Mouse (Mus musculus) spleen, postnatal 4 days (tissue): Measurements from ENCODE around the gene Sp4.

ENCODE experiments used
- DNase-seq, 2 experiments: peaks; one replicate each; pipeline ENCODE4 v3.0.0; 2022; ENCODE audit warnings: low spot score in 2 of 2

The Sp4 gene

GRCm38 (mm10) chr12:118301072-118301865 is at the start of gene Sp4:
Gene Sp4 (minus strand): TSS chr12:118301440.
- DNase-seq: peak; percentile 91 to 96

GRCm38 (mm10) chr12:118339107-118339506 is 37.9 kb upstream of the Sp4 start:
- no peak for DNase-seq

GRCm38 (mm10) chr12:118338243-118338642 is 37.0 kb upstream of the Sp4 start:
- no peak for DNase-seq

DNA sequence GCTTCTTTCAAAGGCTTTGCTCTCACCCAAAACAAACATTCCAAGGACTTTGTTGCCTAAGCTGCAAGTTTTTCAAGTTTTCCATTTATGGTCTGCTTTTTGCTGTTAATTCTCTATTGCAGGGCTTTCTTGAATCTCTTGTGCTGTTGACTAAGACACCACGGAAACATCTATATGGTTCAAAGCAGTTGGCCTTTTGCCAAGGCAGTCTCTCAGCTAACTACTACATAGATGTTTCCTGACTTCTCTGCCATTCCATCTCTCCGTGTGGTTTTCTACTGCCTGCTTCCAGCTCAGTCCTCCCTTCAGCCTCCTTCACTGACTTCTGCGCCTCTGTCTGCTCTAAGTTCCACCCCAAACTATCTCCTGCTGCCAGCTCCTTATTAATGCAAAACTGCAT is 36.1 kb upstream of the Sp4 start:
- no peak for DNase-seq

- no peak for DNase-seq
Observed at GRCm38 (mm10) chr12:118328739-118329249, 27.6 kb upstream of the Sp4 start.

- no peak for DNase-seq
Observed at GRCm38 (mm10) chr12:118327566-118327965, 26.3 kb upstream of the Sp4 start.

DNA sequence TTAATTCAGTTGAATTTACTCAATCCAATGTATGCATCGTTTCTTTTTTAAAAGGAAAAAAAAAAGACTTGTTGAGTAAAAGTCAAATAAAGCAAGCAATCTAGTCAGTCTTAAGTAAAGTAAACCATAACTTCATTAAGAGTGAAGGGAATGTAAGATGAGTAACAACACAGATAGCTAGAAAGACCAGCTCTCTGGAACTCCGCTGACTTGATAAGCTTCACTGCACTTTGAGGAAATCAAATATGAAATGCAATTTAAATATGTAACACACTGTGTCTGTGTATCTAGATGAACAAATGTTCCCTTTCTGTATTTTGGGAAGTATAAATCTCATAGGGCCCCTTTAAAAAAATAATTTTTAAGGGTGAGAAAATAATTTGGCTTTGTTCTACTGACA is 24.9 kb upstream of the Sp4 start:
- no peak for DNase-seq

DNA sequence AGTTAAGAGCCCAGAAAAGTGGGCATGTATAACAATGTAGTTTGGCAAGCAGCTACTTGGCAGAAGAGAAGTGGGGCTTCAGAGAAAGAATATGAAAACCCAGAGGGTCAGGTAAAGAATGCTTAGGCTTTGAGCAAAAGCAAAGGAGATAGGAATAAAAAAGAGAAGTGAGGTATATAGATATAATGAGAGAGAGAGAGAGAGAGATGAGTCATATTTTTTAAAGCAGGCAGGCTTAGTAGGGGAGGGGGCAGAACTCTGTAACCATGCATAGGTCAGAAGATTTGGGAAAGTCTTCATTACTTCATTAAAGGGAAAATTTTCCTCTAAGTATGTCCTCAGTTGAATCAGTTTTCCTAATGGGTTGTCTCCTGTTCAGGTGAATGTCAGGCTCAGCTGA is 18.8 kb upstream of the Sp4 start:
- no peak for DNase-seq

DNA sequence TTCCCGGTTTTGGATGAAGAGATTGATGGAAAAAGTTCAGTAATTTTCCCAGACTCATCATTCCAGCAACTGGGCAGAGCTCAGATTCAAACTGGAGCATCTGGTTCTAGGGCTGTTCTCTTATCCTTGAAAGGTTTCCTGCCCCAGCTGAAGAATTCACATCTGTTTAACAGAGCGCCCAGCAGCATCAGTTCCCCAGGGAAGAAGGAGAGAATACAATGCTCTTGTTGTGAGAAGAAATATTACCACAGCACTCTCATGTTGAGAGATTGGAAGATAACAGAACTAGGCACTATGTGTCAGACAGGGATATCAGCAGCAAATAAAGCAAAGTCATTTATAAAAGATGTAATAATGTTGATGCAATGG is 13.2 kb upstream of the Sp4 start:
- no peak for DNase-seq

DNA sequence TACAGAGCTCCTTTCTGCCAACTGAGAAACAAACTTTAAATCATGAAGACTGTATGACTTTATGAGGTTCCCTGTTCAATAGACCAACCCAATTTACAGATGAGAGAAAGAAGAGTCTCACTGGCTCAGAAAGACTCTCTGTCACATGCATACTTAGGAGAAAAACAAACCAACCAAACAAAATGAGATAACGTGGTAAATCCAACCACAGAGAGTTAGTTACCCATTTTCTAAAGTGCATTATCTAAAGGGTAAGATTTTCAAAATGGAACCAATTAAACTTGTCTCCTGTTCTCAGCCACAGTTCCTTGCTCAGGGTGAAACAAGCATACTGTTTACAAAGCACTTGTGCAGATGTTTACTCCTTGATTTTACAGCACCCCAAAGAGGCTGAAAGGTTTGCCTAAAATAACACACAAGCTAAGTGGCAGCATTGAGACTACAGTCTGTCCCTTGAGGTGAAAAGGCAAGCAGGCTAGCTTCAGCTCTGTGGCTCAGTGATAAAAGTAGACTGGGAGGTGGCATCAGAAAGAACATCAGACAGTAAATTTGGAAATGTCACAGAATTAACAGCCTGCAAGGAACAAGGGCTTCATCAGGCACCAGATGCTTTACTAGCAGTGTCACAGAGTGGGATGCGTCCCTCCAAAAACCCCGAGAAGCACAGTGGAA is 12.7 kb upstream of the Sp4 start:
- peak in 1 of 2 experiments; percentile 32 for DNase-seq

- no peak for DNase-seq
Observed at GRCm38 (mm10) chr12:118303586-118303985, 2.3 kb upstream of the Sp4 start.

GRCm38 (mm10) chr12:118303066-118303465 is 1.8 kb upstream of the Sp4 start:
- DNase-seq: peak in 1 of 2 experiments; percentile 32

DNA sequence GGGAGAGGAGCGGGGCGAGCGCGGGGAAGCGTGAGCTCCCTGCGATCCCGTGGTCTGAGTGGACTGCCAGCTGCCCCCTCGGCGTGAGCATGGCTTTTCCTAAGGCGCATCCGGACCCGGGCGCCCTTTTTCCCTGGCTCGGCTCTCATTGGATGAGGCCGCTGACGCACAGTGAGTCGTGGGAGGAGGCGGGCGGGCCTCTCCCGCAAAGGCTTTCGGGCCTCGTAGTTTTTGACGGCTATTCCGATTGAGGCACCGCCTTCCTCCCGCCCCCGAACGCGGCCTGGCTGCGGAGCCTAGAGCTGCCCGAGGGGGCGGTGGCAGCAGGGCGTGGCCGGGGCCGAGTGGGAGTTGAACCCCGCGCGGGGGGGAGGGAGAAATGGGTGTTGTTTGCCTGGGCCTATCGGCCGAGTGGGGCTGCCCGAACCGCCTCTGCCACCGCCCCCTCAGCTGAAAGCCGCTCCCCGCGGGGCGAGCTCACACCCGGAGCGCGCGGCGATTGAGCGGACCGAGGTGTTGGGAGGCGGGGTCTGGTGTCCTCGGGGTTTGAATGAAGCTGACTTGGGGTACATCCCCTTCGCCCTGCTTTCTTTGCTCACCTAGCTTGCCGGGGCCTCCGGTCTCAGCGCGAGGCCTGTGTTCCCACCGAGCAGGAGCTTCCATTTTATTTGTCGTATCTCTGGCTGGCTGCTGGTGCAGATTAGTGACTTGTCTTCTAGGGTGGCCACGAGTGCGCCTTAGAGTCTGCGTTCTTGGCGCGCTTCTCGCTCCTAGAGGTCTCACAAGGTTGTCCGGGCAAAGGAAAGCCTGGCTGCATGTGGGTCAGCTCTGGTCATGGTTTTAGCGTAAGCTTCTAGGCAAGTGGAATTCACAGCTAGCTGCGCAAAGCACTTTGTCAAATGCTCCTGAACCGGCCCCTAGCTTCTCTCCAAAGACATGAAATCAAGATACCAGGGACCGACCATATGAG is 911 bp upstream of the Sp4 start:
- peak; percentile 99 to 100 for DNase-seq

DNA sequence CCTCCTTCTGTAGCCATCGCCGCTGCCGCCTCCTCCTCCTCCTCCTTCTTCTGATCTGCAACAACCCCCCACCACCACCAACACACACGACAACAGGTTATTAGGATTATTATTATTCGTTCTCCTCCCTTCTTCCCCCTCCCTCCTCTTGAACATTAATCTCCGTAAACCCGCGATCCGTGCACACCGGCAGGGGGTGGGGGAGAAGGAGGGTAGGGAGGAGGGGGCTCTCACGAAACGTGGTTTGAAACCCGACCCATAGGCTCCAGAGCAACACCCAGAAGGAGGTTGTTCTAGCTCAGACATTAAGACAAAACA is 527 bp downstream of the Sp4 start:
- DNase-seq: no peak

DNA sequence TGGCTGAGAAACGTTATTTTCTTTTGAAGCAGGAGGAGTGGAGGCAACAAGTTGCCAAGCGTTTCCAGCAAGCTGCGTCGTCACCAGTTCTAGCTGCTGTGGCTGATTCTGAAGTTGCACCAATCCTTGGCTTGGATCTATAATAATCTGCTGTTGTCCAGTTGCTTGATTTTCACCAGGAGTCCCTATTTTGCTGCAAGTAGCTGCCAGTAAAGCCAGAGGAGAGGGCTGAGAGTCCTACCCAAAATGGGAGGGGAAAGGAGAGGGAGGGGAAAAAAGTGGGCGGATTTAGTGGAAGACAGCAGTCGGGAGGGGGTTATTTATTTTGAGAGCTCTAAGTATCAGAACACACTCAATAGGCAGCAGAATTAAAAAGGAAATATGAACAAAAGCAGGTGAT is 1.3 kb downstream of the Sp4 start:
- peak in 1 of 2 experiments; percentile 24 for DNase-seq

- no peak for DNase-seq
Observed at GRCm38 (mm10) chr12:118299172-118299571, 2.1 kb downstream of the Sp4 start.

GRCm38 (mm10) chr12:118298516-118298915 is 2.7 kb downstream of the Sp4 start:
- DNase-seq: no peak

GRCm38 (mm10) chr12:118296236-118296635 is 5.0 kb downstream of the Sp4 start:
- no peak for DNase-seq

DNA sequence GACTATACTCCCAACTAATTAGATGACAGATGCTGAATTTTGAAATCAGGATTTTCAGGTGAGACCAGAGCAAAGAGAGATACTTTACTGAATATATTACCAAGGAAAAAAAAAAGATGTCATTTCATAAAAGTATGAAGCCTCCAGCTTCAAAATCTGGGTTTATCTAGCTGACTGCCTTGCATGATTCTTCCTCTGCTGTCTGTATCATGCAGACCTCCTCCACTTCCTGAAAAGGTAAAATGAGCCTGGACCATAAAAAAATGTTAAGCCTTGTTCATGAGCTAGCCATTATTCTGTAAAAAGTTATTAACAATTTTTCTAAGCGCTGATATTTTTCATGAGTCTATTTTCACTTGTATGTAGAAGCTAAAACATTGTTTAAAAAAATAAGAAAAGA is 5.4 kb downstream of the Sp4 start:
- DNase-seq: no peak

DNA sequence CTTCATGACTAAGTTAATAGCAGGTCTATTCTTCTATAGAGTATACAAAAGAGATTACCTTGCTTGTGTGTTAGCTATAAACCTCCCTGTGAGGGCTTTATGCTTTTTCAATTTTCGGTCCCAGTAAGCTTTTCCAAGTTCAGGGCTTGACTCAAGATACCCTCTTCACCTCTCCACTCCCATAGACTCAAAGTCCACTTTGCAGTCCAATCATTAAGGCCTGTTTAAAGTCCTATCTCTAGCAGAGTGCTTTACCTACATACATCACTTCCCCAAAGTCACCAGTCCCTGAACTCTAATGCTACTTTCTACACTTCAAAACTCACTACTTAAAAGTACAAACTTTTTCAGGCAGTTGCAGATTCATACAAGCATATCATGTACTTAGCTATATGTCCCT is 12.3 kb downstream of the Sp4 start:
- DNase-seq: no peak

- no peak for DNase-seq
Observed at GRCm38 (mm10) chr12:118285099-118285498, 16.1 kb downstream of the Sp4 start.

- DNase-seq: no peak
Observed at GRCm38 (mm10) chr12:118281961-118282360, 19.3 kb downstream of the Sp4 start.
